Mouse (Mus musculus) bone marrow macrophage, adult 2 months (primary cell): ENCODE data around the gene Slc25a30. TPM values are rescaled to one million over a fixed set of nuclear protein-coding genes. Genes with fewer than 3 reads are reported as not detected.

Source experiments
- H3K27ac ChIP-seq: 2 replicates; pipeline ENCODE4 v1.5.1; 2012; ENCODE audit warnings: low read depth, low read length; ENCODE audit not compliant: insufficient read depth
- H3K4me1 ChIP-seq: 2 replicates; pipeline ENCODE4 v1.6.1; 2012; ENCODE audit warnings: low read length; ENCODE audit not compliant: control insufficient read depth, insufficient read depth
- H3K4me3 ChIP-seq: 2 replicates; pipeline ENCODE4 v1.5.1; 2012; ENCODE audit warnings: mild to moderate bottlenecking, low read length, moderate library complexity; ENCODE audit not compliant: insufficient read depth
- CTCF ChIP-seq: IDR thresholded peaks from 2 replicates; pipeline ENCODE4 v1.5.1; 2012; ENCODE audit warnings: low read depth, mild to moderate bottlenecking, low read length, moderate library complexity
- POLR2A ChIP-seq: IDR thresholded peaks from 2 replicates; pipeline ENCODE4 v1.6.1; 2012; ENCODE audit warnings: mild to moderate bottlenecking, low read depth, low read length, borderline replicate concordance
- polyA plus RNA-seq: library from polyadenylated mRNA; stranded (reverse); fragments of >200 nt; gene quantifications from 2 replicates; pipeline ENCODE4 v1.2.4, GENCODE M21; 2012; ENCODE audit not compliant: missing spikeins, insufficient read depth, insufficient read length

The Slc25a30 gene
- polyA plus RNA-seq, 1 experiment = 33.3 TPM

DNA sequence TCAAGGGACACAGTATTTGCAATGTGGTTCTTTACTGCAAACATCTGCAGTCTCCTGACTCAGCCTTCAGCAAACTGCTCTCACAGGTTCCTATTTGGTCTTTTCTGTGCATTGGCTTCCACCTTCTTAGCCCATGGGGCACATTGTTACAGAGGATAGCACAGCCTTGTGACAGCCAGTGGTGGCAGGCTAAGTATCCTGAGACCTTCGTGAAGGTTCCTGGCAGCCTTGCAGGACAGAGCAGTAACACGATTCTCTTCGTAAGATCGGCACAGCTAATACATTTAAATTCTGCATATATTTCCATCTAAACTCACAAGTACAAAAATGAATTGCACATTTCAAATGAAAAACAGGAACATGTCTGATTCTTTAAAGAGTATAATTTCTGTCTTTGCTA lies 9.1 kb upstream of the Slc25a30 start:
- H3K4me1 ChIP-seq = peaks cover 6% of the 10 kb centered on the region

GRCm38 (mm10) chr14:75794726-75795125 lies 7.9 kb upstream of the Slc25a30 start:
- TF ChIP-seq POLR2A = no peak
- TF ChIP-seq CTCF = no peak
- peaks cover 14% of the 10 kb centered on the region for H3K4me1 ChIP-seq
- no peak overlapping the region for H3K27ac ChIP-seq
- no peak overlapping the region for H3K4me3 ChIP-seq

More for the DNA sequence above, 9.1 kb upstream of the Slc25a30 start:
- no peak overlapping the region for H3K4me3 ChIP-seq
- H3K27ac ChIP-seq = no peak overlapping the region
- TF ChIP-seq POLR2A = no peak
- no peak for TF ChIP-seq CTCF

DNA sequence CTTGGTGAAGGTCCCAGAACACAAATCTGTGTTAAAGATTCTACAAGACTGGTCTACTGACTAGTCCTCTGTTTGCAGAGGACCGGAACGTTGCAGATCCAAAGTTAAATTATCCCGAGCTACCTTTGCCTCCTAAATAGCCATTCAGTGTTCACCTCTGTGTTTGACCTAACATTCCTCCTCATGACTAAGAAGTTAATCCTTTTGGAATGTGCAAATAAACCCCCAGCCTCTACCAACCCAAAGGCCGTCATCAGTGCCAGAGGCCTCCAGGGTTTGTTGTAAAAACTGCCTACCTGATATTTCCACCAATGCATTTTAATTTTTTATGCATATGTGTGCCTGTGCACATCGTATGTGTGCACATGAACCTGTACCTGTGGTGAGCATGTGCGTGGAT lies 7.5 kb upstream of the Slc25a30 start:
- TF ChIP-seq POLR2A = no peak
- TF ChIP-seq CTCF = no peak
- Histone ChIP-seq H3K4me3 (no peak overlapping the region), H3K27ac (no peak overlapping the region), H3K4me1 (peaks cover 15% of the 10 kb centered on the region)

GRCm38 (mm10) chr14:75793110-75793509 lies 6.3 kb upstream of the Slc25a30 start:
- no peak overlapping the region for H3K27ac ChIP-seq
- TF ChIP-seq CTCF = no peak
- TF ChIP-seq POLR2A = no peak
- no peak overlapping the region for H3K4me3 ChIP-seq
- peaks cover 15% of the 10 kb centered on the region for H3K4me1 ChIP-seq

DNA sequence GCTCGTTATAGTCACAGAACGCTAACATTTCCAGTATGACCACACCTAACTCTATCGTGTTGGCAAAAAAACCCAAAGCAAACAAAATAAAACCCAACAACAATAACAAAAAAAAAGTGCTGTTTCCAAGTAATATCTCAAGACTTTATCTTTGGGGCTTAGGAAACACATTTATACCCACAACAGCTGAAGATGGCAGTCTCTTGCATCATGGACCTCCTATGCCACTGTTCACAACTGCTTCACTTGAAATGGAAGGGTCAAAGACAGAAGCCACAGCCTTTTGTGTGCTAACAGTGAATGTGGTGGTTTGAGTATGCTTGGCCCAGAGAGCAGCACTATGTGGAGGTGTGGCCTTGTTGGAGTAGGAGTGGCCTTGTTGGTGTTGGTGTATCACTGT lies 4.5 kb upstream of the Slc25a30 start:
- peak overlapping the region; percentile 64 for H3K27ac ChIP-seq
- H3K4me1 ChIP-seq = peaks cover 19% of the 10 kb centered on the region
- no peak for TF ChIP-seq POLR2A
- no peak for TF ChIP-seq CTCF
- no peak overlapping the region for H3K4me3 ChIP-seq

GRCm38 (mm10) chr14:75790411-75790996 lies 3.7 kb upstream of the Slc25a30 start:
- peak overlapping the region; percentile 64 for H3K27ac ChIP-seq
- H3K4me3 ChIP-seq = peak overlapping the region; percentile 18
- peaks cover 19% of the 10 kb centered on the region for H3K4me1 ChIP-seq
- TF ChIP-seq CTCF (no peak), POLR2A (no peak)

DNA sequence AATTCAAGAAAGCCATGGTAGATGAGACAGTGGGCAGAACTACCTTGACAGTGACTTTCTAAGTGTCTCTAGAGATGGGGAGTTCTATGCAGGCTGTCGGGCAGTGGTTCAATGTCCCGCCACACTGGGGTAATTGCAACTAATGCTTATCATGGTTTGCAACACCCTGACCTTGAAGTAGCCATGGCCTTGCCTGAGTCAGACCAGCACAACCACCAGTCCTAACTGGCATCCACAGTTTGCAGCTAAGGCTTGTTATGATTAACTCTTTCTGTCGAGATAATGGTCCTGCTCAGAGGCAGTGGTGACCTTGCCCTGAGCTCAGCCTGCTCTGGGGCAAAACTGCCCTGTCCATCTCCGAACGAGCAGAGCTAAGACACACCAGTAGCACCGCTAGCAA lies 2.5 kb upstream of the Slc25a30 start:
- peaks cover 19% of the 10 kb centered on the region for H3K4me1 ChIP-seq
- no peak overlapping the region for H3K4me3 ChIP-seq
- no peak overlapping the region for H3K27ac ChIP-seq
- TF ChIP-seq CTCF (no peak), POLR2A (no peak)

- no peak for TF ChIP-seq CTCF
- H3K4me3 ChIP-seq = no peak overlapping the region
- H3K4me1 ChIP-seq = peaks cover 19% of the 10 kb centered on the region
Measured at GRCm38 (mm10) chr14:75787794-75788175, 948 bp upstream of the Slc25a30 start.

DNA sequence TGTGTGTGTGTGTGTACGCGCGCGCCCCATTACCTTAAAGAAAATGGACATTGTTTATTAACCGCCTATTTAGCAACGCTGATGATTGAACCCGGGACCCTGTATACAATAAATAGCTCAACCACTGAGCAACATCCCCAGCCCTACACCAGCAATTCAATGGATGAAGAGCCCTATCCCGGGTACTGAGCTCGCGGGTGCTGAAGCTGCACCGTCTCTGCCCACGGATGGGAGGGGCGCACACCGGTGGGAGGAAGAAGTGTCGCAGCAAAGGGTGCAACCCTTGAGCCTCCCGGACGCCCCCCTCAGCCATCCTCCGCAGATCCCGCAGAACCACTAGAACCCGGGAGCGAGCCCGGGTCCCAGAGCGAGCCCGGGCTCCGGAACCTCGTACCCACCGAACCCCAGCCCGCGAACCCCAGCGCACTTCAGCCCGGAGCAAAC lies 391 bp downstream of the Slc25a30 start:
- TF ChIP-seq CTCF = no peak
- no peak for TF ChIP-seq POLR2A
- Histone ChIP-seq H3K27ac (peak overlapping the region; percentile 51), H3K4me3 (peak overlapping the region; percentile 80), H3K4me1 (peaks cover 18% of the 10 kb centered on the region)

More at GRCm38 (mm10) chr14:75787794-75788175, 948 bp upstream of the Slc25a30 start:
- no peak overlapping the region for H3K27ac ChIP-seq

GRCm38 (mm10) chr14:75779913-75780312 lies 6.9 kb downstream of the Slc25a30 start:
- Histone ChIP-seq H3K4me3 (no peak overlapping the region), H3K27ac (no peak overlapping the region), H3K4me1 (no peaks in the 10 kb centered on the region)
- no peak for TF ChIP-seq CTCF
- TF ChIP-seq POLR2A = no peak
